Mouse (Mus musculus) 416B (cell line): ENCODE measurements around the gene Olfr1051.
"Not testable (repeated sequence)": the region's sequence is repeated elsewhere in the genome, so short reads cannot be mapped to it uniquely, and the experiment has no call there.

Source experiments
- DNase-seq: peaks from one replicate; pipeline ENCODE4 v3.0.0; 2011; ENCODE audit warnings: low read depth

Gene Olfr1051

DNA sequence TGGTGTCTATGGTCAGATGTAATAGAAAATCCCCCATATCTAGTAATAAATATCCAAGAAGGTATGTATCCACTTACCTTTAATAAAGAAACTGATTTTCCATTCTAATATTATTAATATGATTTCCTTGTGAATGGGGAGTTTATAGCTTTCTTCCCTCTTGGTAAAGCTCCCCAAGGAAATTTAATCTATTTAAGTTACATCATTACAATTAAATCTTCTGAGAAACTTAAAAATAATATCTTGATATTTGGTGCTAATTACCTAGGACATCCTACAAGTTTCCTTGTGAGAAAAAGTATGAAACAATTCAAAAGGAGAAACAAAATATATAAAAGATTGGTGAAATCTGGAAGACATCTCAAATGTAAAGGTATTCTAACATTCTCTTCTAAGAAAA is at the start of gene Olfr1051:
Gene Olfr1051 (minus strand): TSS at position 101 of the 400 bp plus-strand sequence.
- not testable (repeated sequence) for DNase-seq

- DNase-seq, result no peak
Observed at GRCm38 (mm10) chr2:86315184-86315583, 36.3 kb upstream of the Olfr1051 start, which contains the start of gene Olfr1053. Gene Olfr1053, minus strand, starts transcription at chr2:86315284.

DNA sequence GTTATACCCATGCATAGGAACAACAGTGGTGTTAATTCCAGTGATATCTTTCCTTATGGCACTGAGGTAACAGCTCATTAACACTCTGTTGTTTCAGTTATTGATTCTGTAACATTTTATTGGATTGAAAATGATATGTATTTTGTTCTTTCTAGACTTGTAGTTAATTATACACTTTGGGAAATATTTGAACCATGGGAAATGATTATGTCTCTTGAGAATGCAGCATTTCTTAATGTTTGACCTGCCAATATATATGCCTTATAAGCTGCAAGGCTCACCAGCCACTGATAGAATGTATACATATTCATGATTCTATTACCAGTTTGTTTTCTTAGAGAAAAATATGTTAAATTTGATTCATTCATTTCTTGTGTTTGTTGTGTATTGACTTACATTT is 13.3 kb upstream of the Olfr1051 start, which contains the start of gene Olfr1052:
Gene Olfr1052 (plus strand): TSS at position 301 of the 400 bp plus-strand sequence.
- no peak for DNase-seq

- DNase-seq, result not testable (repeated sequence)
Observed at GRCm38 (mm10) chr2:86258228-86258627, 20.7 kb downstream of the Olfr1051 start, which contains the start of gene Olfr1049. Gene Olfr1049, minus strand, starts transcription at chr2:86258328.

GRCm38 (mm10) chr2:86240189-86240588 is 38.7 kb downstream of the Olfr1051 start, which contains the start of gene Olfr1048:
Gene Olfr1048, minus strand, starts transcription at chr2:86240289.
- no peak for DNase-seq

DNA sequence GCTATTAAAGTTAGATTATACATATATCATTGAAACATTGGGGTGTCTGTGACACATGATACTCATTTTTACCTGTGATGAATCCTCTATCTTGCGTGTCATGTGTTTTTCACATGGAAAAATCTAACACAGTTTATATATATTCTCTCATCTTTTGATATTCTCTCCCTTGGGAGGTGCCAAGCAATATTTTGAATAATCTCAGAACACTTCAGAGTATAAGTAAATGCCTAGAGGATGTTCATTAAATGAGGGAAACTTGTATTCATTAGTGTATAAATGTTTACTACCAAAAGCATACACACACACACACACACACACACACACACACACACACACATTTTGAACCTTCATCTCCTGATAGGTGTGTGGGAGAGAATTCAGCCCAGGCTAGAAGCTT is 47.6 kb downstream of the Olfr1051 start, which contains the start of gene Olfr1047:
Gene Olfr1047 (minus strand): TSS at position 101 of the 400 bp plus-strand sequence.
- DNase-seq, result no peak
